Mouse (Mus musculus): ENCODE data around the gene Gm49342.
"Not testable (repeated sequence)": the region's sequence is repeated elsewhere in the genome, so short reads cannot be mapped to it uniquely, and the experiment has no call there.

- not testable (repeated sequence) for TF ChIP-seq CTCF (conservative IDR thresholded peaks at IDR 0.05; ENCODE audit: insufficient read depth, insufficient read length, low read depth, low read length); POLR2A (IDR thresholded peaks at IDR 0.05; ENCODE audit: low read depth, low read length)
Measured at GRCm38 (mm10) chr14:50955942-50956508, 11.7 kb downstream of the Gm49342 start, which contains the start of gene Pnp2.

Data from kidney, adult 2 months (tissue).